Mouse (Mus musculus) cerebellum, postnatal 10 days (tissue): ENCODE data around the gene Cc2d2b.

Experiments
- DNase-seq, 2 experiments: peaks; one replicate each; pipeline ENCODE4 v3.0.0; 2021; ENCODE audit warnings: mixed read lengths in 2 of 2

The Cc2d2b gene

GRCm38 (mm10) chr19:40760071-40760470 is 11.5 kb downstream of the Cc2d2b start:
- peak; percentile 55 to 62 for DNase-seq

DNA sequence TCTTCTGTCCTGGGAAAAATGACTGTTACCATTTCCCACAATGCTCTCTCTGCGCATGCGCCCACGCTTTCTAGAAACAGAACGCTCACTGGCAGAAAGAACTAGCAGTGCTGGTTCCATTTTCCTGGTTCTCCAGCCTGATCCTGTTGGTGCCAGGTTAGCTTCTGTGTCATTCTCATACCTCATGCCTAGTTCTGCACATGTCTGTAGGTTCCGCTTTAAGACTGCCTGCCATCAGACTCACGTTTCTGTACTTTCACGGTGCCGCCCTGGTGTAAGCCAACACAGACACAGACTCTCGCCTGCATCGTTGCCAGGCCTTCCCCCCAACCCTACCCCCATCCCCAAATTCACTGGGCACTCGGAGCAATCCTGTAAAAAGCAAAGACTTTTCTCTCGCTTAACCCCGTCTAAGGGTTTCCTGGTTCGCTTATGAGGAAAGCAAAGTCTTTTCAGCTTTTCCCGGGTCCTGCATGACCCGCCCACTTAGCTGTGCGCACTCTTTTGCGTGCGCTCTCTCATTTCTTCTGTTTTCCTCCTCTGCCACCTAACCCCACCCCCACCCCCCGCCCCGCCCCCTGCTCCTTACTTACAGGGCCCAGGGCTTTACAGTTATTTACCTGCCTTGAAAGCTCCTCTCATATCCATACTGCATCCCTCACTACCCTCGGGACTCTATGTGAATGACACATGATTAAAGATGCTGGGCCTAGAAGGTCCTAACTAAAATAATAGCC is 13.6 kb downstream of the Cc2d2b start:
- peak; percentile 19 to 20 for DNase-seq

GRCm38 (mm10) chr19:40767189-40767588 is 18.6 kb downstream of the Cc2d2b start:
- no peak for DNase-seq

GRCm38 (mm10) chr19:40769341-40769770 is 20.8 kb downstream of the Cc2d2b start:
- DNase-seq = no peak

DNA sequence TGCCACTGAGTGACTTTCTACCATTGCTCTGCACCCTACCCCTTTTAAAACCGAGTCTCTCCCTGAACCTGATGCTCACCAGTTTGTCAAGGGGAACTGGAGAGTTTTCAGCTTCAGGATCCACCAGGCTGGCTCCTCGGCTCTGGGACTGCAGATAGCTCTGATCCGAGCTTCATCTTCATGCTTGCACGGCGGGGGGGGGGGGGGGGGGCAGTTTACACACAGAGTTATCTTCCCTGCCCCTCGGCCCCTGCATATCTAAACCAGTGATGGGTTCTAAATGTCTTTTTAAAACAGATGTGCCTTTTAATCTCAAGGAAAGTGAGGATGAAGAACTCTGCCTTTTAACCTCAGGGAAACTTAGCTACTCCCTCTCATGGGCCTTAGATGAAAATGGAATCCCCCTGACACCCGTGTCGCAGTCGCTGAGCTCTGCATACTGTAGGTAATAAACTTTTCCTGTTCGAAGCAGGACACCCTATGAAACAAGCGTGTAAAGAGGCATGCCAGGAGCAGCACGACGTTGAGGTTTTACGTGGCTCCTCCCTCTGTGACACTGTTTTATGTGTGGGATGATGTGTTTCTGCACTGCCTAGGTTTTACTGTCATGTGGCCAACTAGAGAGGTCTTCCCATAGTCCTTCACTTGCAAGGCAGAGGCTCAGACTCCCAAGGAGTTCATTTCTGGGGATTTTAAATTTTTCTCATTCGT is 39.6 kb downstream of the Cc2d2b start:
- DNase-seq = no peak

DNA sequence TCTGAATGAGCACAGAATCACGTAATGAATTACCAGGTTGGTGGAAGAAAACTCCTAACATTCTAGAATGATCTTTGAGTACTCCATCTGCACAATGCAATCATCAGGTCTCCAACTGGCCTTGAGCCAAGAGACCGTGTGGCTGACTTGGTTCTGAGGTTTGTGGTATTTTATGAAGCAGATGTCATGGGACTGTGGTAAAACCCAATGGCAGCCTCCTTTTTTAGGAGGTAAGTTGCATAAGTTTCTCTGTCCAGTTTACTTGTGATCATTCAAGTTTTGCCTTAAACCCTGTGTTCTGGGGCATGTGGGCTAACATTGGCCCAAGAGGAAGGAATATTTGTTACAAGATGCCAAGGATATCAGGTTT is 40.1 kb downstream of the Cc2d2b start:
- DNase-seq = peak; percentile 57 to 71

DNA sequence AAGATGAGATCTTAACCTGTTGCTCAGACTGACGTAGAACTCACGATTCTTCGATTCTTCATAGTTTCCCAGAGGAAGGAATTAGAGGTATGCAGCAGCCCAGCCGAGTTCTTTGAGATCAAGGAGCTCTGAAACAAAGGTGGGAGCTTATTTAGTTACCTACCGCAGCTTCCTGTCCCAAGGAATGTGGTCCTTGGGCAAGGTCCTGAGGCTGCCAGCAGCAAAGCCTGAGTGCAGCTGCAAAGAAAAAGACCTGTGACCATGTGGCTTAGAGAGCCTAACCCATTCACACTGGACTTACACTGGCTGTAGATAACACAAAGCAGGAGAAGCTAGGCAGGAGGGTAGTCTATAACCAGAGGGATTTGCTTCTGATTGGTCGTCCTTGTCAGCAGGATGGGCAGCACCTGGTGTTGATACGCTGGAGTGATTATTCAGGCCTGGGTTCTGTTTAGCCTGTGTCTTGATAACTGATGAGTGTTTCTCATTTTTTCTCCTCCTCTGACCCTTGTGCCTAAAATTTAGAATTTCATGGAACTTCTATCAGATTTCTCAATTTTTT is 56.7 kb downstream of the Cc2d2b start:
- DNase-seq = no peak

GRCm38 (mm10) chr19:40809858-40810257 is 61.3 kb downstream of the Cc2d2b start:
- DNase-seq = no peak

DNA sequence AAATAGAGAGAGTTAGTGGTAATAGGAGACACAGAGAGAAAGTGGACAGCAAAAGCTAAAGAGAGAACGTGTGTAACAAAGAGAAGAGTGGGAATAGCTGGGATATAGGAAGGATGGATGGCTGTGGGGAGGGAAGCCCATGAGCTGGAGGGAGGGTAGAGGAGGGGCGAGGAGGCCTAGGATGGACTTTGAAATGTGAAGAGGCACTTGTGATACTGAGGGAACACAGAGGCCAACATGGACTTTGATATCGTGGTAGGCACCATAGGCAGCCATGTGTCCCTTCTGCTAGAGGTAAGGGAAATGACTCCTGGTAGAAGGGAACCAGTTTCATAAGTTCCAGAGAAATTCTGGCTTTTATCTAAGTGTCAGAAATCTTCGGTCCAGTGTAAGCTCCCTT is 63.3 kb downstream of the Cc2d2b start:
- no peak for DNase-seq

GRCm38 (mm10) chr19:40812778-40813177 is 64.2 kb downstream of the Cc2d2b start:
- DNase-seq = no peak

- no peak for DNase-seq
These were observed 64.8 kb downstream of the Cc2d2b start for GRCm38 (mm10) chr19:40813385-40813784.

GRCm38 (mm10) chr19:40815645-40816183 is 67.2 kb downstream of the Cc2d2b start:
- no peak for DNase-seq

- DNase-seq = no peak
These were observed 69.5 kb downstream of the Cc2d2b start for GRCm38 (mm10) chr19:40817901-40818532.

DNA sequence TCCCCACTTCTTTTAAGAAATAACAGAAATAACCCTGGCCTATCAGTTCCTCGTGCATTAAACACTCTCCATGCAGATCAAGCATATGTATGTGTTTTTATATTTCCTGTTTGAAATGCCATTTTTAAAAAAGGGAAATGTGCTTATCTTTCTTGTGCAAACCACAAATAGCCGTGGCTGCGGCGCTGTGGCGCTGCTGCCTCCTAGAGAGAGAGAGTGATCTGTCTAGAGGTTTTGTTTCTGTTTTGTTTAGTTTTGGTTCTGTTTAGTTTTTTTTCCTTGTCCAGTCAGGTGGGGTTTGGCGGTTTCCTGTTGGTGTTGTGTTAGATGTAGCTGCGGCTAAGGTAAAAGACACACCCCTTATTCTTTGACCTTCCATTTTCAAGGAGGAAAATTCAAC is 70.2 kb downstream of the Cc2d2b start:
- no peak for DNase-seq

- no peak for DNase-seq
These were observed 72.8 kb downstream of the Cc2d2b start for GRCm38 (mm10) chr19:40821306-40821825.

DNA sequence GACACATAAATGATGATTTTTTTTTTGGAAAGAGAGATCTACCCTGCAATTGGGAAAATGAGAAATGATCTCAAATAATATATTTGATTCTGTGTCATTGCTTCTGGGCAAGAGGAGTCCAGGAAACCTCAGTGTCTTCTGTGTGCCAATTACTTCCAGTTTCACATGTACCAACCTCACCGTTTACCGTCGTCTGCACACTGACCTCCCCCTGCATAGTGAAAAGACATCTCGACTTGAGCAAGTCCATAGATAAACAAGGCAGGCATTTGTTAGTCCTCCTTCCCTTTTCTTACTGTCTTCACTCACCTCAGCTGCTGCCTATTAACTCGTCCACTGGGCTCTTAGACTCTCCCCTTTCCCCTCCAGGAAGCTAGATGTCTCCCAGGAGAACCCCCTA is 77.1 kb downstream of the Cc2d2b start:
- no peak for DNase-seq

- DNase-seq = no peak
These were observed 78.2 kb downstream of the Cc2d2b start for GRCm38 (mm10) chr19:40826735-40827134.

- peak in 1 of 2 experiments; percentile 7 for DNase-seq
These were observed 81.6 kb downstream of the Cc2d2b start for GRCm38 (mm10) chr19:40830198-40830597.

DNA sequence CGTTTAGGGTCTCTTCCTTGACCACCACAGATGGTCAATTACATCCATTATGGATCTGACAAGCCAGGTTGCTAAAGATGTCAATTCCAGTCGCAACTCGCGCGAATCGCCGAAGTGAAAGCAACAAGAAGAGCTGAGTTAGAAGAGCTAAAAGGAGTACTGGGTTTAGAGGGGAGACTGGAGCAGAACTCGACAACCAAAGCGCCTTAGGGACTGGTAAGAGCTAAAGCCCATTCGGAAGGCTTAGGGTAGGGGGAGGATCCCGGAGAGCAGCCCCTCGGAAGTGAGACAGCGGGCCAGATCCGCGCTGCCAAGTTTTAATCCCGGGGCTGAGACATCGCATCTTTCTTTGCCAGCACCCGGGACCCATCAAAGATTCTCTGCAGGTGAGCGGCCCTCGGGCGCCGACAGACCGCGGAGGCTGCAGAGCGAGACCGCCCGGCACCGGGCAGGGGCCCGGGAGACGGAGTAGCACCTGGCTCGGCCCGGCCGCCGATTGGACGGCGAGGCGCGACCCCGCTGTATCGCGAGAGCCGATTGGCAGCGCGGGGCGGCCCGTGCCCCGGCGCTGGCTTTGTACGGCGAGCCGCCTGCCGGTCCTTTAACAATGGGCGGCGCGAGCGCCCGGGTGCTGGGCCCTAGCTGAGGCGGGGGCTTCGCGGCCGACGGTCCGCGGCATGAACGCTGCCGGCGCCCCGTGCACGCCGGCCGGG is 82.3 kb downstream of the Cc2d2b start, which contains the start of gene Ccnj:
Gene Ccnj, plus strand, starts transcription at position 577 of the 713 bp plus-strand sequence.
- peak; percentile 96 to 97 for DNase-seq

GRCm38 (mm10) chr19:40831416-40832201 is 83.1 kb downstream of the Cc2d2b start:
- peak; percentile 67 to 73 for DNase-seq

DNA sequence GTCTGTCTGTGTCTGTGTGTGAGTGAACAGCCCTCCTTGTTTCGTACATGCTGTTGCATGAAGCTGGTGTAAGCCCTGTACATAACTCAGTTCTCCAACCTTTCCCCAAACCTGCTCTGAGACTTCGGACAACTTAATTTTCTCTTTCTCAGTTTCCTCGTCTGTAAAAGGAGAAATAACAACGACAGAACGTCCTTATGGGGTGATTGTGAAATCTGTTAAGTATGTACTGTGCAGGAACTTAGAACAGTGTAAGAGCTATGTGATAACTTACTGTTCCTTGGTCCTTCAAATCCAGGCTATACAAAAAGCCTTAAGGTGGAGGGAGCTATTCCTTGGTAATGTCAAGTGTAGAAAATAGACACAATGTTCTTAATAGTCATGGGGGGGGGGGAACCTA is 83.8 kb downstream of the Cc2d2b start:
- DNase-seq = no peak
